Mouse (Mus musculus) kidney, postnatal 10 days (tissue): ENCODE measurements at regions not wholly inside any gene's neighbourhood (a gene's known extent, or its start where the extent isn't known, plus 50 kb on each side); places are given as distances from the start of the nearest gene placed in this dataset.
A peak's percentile ranks its signal among the peaks of the same experiment; 100 is the strongest.

ENCODE experiments used
- DNase-seq: peaks from one replicate; pipeline ENCODE4 v3.0.0; 2021; ENCODE audit warnings: mixed read lengths

DNA sequence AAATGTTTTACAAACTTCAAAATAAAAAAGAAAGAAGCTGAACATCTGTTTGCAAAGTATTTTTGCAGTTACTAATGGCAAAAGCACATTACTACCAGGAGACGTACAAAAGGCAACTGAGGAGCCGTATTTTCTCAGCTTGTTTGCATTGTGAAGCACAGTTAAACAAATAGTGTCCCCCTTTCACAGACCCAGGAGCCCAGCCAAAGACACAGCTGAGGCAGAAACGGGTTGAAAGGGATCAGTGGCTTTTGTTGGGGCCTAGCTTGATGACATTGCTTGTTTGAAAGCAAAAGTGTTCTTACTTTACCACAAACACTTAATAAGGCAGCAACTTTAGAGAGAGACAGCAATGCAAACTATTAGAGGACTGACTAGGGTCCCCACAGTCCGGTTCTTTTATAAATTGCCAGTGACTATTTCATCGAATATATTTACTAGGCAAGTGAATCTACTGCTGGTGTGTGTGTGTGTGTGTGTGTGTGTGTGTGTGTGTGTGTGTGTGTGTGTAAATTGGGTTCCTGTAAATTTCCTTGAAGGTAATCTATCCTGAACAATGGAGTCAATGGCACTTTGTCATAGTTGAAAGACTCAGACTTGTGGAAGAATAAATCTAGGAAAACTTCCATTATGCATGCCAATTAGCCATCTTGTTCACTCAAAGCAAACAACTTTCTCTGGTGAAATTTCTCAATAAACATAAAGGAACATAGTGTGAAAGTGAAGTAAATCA is 57.8 kb upstream of the Epha7 start:
- peak; percentile 12 for DNase-seq

DNA sequence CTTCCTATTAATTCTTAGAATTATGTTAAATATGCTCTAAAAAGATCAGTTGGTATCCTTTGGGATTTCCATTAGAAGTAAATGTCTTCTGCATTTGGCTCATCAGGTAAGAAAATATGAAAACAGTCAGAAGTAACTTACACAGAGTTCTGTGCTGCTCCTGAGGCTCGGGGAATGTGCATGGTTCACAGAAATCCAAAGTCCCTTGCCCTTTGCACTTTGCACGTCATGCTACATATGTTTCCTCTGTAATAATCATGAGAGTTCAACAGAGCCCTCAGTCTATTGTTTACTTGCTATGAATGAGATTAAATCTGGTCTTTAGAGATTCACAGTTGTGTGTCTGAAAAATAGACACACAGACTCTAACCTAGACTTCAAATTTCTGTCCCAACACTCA is 50.6 kb upstream of the Epha7 start:
- DNase-seq: peak; percentile 16
